Mouse (Mus musculus) thymus, adult 2 months (tissue): Measurements from ENCODE around the gene Ube2cbp.

Experiments used
- CTCF ChIP-seq: fragments of 200-500 bp; IDR thresholded peaks from 2 replicates; pipeline ENCODE4 v1.5.1; 2012; ENCODE audit warnings: mild to moderate bottlenecking, control low read depth, low read length, moderate library complexity, borderline replicate concordance; ENCODE audit not compliant: control insufficient read depth, poor library complexity, insufficient read depth; ENCODE audit errors: extremely low read depth
- POLR2A ChIP-seq: fragments of 200-500 bp; IDR thresholded peaks from 2 replicates; pipeline ENCODE4 v1.6.1; 2012; ENCODE audit warnings: mild to moderate bottlenecking, low read length, control low read depth, moderate library complexity; ENCODE audit not compliant: control insufficient read depth, poor library complexity, insufficient read depth; ENCODE audit errors: extremely low read depth

GRCm38 (mm10) chr9:86391467-86391866, 73.3 kb downstream of the Ube2cbp start:
- TF ChIP-seq POLR2A (no peak), CTCF (no peak)
